Mouse (Mus musculus) megakaryocyte-erythroid progenitor cell, adult 5-6 weeks (primary cell): ENCODE measurements around the gene Sympk. TPM values are rescaled to one million over a fixed set of nuclear protein-coding genes. Genes with fewer than 3 reads are reported as not detected.

Experiments used
- ATAC-seq: replicated peaks from 2 replicates; pipeline ENCODE4 v1.8.0; 2016; ENCODE audit warnings: mild to moderate bottlenecking, inconsistent platforms; ENCODE audit not compliant: severe bottlenecking, poor library complexity, low FRiP score, low TSS enrichment
- total RNA-seq, 2 experiments: library from RNA; stranded (forward) in 1 of 2; stranded (reverse) in 1 of 2; fragments of 200-1000, 215-1000 nt in 1 of 2; fragments of >200 nt in 1 of 2; fragmentation: Nextera tagmentation in 1 of 2; gene quantifications; 2 replicates each; pipeline ENCODE4 v1.2.3; 2014 to 2017

Sympk gene
- total RNA-seq, 2 experiments from 2014 or later: 52.2 to 73.9 TPM

DNA sequence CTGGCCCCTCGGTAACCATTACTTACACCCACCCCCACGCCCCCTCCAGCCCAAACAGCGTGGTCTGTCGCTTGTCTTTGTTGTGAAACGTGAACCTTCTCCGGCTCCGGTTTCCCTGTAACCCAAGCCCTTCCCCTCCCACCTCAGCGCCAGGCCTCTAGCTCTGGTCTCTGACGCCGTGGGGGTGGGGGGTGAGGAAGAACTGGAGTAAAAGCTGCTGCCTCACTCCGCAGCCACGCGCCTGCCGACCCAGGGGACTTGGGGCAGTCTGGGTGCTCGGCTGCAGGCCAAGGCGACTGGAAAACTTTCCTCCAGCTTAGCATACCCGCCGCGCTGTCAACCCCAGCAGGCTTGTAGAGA lies 71.6 kb downstream of the Sympk start:
- ATAC-seq: no peak

DNA sequence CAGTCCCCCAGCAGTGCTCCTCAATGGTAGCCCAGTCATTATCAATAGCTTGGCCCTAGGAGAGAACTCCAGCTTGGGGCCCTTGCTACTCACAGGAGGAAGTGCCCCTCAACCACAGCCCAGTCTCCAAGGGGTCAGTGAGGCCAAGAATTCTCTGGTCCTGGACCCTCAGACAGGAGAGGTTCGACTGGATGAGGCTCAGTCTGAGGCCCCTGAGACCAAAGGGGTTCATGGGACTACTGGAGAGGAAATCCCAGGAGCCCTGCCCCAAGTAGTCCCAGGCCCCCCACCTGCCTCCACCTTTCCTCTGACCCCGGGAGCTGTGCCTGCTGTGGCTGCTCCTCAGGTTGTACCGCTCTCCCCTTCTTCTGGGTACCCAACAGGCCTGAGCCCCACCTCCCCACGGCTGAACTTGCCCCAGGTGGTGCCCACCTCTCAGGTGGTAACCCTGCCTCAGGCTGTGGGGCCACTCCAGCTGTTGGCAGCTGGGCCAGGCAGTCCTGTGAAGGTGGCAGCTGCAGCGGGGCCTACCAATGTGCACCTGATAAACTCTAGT lies 72.3 kb downstream of the Sympk start:
- ATAC-seq: no peak

DNA sequence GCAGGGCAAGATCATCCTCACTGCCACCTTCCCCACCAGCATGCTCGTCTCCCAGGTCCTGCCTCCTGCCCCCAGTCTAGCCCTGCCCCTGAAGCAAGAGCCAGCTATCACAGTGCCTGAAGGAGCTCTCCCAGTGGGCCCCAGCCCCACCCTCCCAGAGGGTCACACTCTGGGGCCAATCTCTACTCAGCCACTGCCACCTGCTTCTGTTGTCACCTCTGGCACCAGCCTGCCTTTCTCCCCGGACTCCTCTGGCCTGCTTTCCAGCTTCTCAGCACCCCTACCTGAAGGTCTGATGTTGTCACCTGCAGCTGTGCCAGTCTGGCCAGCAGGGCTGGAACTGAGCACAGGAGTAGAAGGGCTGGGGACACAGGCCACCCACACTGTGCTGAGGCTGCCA lies 73.0 kb downstream of the Sympk start:
- no peak for ATAC-seq

DNA sequence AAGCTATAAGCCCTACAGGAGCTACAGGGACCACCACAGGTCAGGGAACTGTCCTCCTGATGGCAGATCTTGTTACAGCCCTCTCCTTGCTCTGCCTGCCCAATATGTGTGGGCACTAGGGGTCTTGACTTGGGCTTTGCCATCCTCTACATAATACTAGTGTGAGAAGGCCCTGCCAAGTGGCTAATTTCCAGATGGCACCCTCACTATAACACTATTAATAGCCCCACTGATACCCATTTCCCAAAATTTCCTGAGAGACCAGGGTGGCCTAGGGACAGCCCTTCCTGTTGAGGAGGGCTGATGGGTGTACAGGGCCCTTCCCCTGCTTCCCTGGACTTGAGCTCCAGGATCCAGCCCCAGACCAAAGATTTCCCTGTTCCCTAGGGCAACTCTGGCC lies 73.7 kb downstream of the Sympk start:
- no peak for ATAC-seq

DNA sequence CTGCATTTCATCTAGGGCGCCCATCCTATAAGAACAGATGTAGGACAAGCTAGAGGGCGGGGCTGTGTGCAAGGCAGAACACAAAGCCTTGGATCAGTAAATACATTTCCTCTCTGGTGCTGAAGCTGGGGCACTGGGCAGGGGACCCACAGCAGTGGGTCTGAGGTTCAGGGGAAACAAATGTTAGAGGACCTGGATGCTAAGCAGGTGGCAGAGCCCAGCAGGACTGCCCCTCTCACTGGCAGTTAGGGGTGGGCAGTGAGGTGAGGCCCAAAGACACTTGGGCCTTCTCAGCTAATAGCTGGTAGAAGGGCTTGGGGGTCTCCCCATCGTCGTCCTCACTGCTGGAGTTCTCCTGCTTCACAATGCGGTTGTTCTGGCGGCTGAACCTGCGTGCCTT lies 74.6 kb downstream of the Sympk start:
- no peak for ATAC-seq

DNA sequence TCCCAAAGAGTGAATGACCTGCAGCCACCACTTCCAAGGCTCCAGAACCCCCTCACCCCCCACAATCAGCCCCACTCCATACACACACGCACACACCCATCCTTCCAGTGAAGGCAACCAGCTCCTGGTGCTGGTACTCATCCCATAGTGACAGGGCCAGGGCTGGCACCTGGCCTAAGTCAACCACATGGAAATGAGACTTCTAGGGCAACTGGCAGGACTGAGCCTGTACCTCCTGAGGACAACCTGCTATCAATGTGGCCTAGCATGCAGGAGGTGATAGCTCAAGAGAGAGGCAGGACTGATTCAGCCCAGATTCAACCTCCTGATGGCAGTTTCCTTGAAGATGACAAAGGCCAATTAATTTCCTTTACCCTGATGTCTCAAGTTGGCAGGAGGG lies 76.1 kb downstream of the Sympk start:
- ATAC-seq: no peak

DNA sequence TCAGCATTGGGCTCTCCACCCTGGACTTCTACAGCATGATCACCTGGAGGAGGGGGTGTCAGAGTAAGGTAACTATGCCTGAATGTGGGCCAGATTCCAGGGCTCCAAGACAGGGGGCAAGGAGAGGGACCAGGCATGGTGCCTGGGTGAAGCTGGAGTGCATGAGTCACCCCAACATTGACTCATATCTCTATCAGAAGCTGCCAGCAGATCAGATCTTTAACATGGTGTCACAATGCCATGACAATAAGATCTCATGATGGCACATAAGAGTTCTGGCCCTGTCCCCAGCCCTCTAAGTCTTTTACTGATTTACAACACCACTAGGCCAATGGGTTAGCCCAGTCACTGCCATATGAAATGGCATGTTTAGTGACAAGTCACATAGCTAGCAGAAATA lies 79.6 kb downstream of the Sympk start:
- no peak for ATAC-seq

Other genes starting within 250 kb of the Sympk start
- gene Psg19, start 225.9 kb upstream of the Sympk start, total RNA-seq (2014; fragmentation: Nextera tagmentation): not detected in 2 replicates
- not detected in 2 replicates for gene Psg19, start 225.9 kb upstream of the Sympk start, total RNA-seq (2017)
- not detected in 2 replicates for gene Psg17, start 202.8 kb upstream of the Sympk start, total RNA-seq (2014; fragmentation: Nextera tagmentation)
- gene Psg17, start 202.8 kb upstream of the Sympk start, total RNA-seq (2017): 0.70 and 0.95 TPM in 2 replicates
- gene Mill2, start 184.4 kb upstream of the Sympk start, total RNA-seq (2014; fragmentation: Nextera tagmentation): 1.4 TPM in 1 of 2 replicates, not detected in the other
- gene Mill2, start 184.4 kb upstream of the Sympk start, total RNA-seq (2017): 2.0 TPM in 1 of 2 replicates, not detected in the other
- gene Pglyrp1, start 153.0 kb upstream of the Sympk start, total RNA-seq (2014; fragmentation: Nextera tagmentation): 1.9 and 43.9 TPM in 2 replicates
- 0.61 and 2.2 TPM in 2 replicates for gene Pglyrp1, start 153.0 kb upstream of the Sympk start, total RNA-seq (2017)
- gene Ccdc61, start 114.0 kb upstream of the Sympk start, total RNA-seq (2014; fragmentation: Nextera tagmentation): 23.6 and 42.3 TPM in 2 replicates
- 6.8 and 13.3 TPM in 2 replicates for gene Ccdc61, start 114.0 kb upstream of the Sympk start, total RNA-seq (2017)
- not detected in 2 replicates for gene Nova2, start 98.5 kb upstream of the Sympk start, total RNA-seq (2014; fragmentation: Nextera tagmentation)
- not detected in 2 replicates for gene Nova2, start 98.5 kb upstream of the Sympk start, total RNA-seq (2017)
- gene Nanos2, start 37.0 kb upstream of the Sympk start, total RNA-seq (2014; fragmentation: Nextera tagmentation): not detected in 2 replicates
- not detected in 2 replicates for gene Nanos2, start 37.0 kb upstream of the Sympk start, total RNA-seq (2017)
- gene Mypop, start 33.1 kb upstream of the Sympk start, total RNA-seq (2014; fragmentation: Nextera tagmentation): not detected in 2 replicates
- gene Mypop, start 33.1 kb upstream of the Sympk start, total RNA-seq (2017): 0.23 and 2.0 TPM in 2 replicates
- gene Irf2bp1, start 20.3 kb upstream of the Sympk start, total RNA-seq (2014; fragmentation: Nextera tagmentation): 23.8 TPM in 2 replicates
- 12.3 and 12.7 TPM in 2 replicates for gene Irf2bp1, start 20.3 kb upstream of the Sympk start, total RNA-seq (2017)
- not detected in 2 replicates for gene Foxa3, start 839 bp upstream of the Sympk start, total RNA-seq (2014; fragmentation: Nextera tagmentation)
- gene Foxa3, start 839 bp upstream of the Sympk start, total RNA-seq (2017): not detected in 2 replicates
- gene Rsph6a, start 30.3 kb downstream of the Sympk start, total RNA-seq (2014; fragmentation: Nextera tagmentation): not detected in 2 replicates
- not detected in 2 replicates for gene Rsph6a, start 30.3 kb downstream of the Sympk start, total RNA-seq (2017)
- 28.5 and 29.2 TPM in 2 replicates for gene Dmwd, start 51.9 kb downstream of the Sympk start, total RNA-seq (2014; fragmentation: Nextera tagmentation)
- 7.7 and 10.6 TPM in 2 replicates for gene Dmwd, start 51.9 kb downstream of the Sympk start, total RNA-seq (2017)
- gene Dmpk, start 59.5 kb downstream of the Sympk start, total RNA-seq (2014; fragmentation: Nextera tagmentation): 15.1 and 19.8 TPM in 2 replicates
- gene Dmpk, start 59.5 kb downstream of the Sympk start, total RNA-seq (2017): 3.9 and 7.5 TPM in 2 replicates
- 8.9 and 10.1 TPM in 2 replicates for gene Six5, start 70.2 kb downstream of the Sympk start, total RNA-seq (2014; fragmentation: Nextera tagmentation)
- gene Six5, start 70.2 kb downstream of the Sympk start, total RNA-seq (2017): 2.1 and 2.2 TPM in 2 replicates
- gene Gm4969, start 94.0 kb downstream of the Sympk start, total RNA-seq (2014; fragmentation: Nextera tagmentation): 0.22 and 0.35 TPM in 2 replicates
- 0.65 TPM in 1 of 2 replicates, not detected in the other for gene Gm4969, start 94.0 kb downstream of the Sympk start, total RNA-seq (2017)
- 6.3 and 8.6 TPM in 2 replicates for gene Fbxo46, start 95.5 kb downstream of the Sympk start, total RNA-seq (2014; fragmentation: Nextera tagmentation)
- gene Fbxo46, start 95.5 kb downstream of the Sympk start, total RNA-seq (2017): 6.1 and 7.8 TPM in 2 replicates
- gene Qpctl, start 124.9 kb downstream of the Sympk start, total RNA-seq (2014; fragmentation: Nextera tagmentation): 2.4 and 5.1 TPM in 2 replicates
- 1.1 and 5.5 TPM in 2 replicates for gene Qpctl, start 124.9 kb downstream of the Sympk start, total RNA-seq (2017)
- 146 and 165 TPM in 2 replicates for gene Snrpd2, start 125.3 kb downstream of the Sympk start, total RNA-seq (2014; fragmentation: Nextera tagmentation)
- gene Snrpd2, start 125.3 kb downstream of the Sympk start, total RNA-seq (2017): 80.7 and 93.4 TPM in 2 replicates
- not detected in 2 replicates for gene Gipr, start 141.8 kb downstream of the Sympk start, total RNA-seq (2014; fragmentation: Nextera tagmentation)
- 0.95 TPM in 1 of 2 replicates, not detected in the other for gene Gipr, start 141.8 kb downstream of the Sympk start, total RNA-seq (2017)
- 4.8 and 11.4 TPM in 2 replicates for gene Eml2, start 152.0 kb downstream of the Sympk start, total RNA-seq (2014; fragmentation: Nextera tagmentation)
- gene Eml2, start 152.0 kb downstream of the Sympk start, total RNA-seq (2017): 4.8 and 6.6 TPM in 2 replicates
- 0.64 TPM in 1 of 2 replicates, not detected in the other for gene Gpr4, start 188.2 kb downstream of the Sympk start, total RNA-seq (2014; fragmentation: Nextera tagmentation)
- gene Gpr4, start 188.2 kb downstream of the Sympk start, total RNA-seq (2017): not detected in 2 replicates
- gene Opa3, start 204.0 kb downstream of the Sympk start, total RNA-seq (2014; fragmentation: Nextera tagmentation): 22.3 and 22.6 TPM in 2 replicates
- gene Opa3, start 204.0 kb downstream of the Sympk start, total RNA-seq (2017): 17.1 and 21.2 TPM in 2 replicates
- gene Vasp, start 247.4 kb downstream of the Sympk start, total RNA-seq (2014; fragmentation: Nextera tagmentation): 19.3 and 34.8 TPM in 2 replicates
- gene Vasp, start 247.4 kb downstream of the Sympk start, total RNA-seq (2017): 27.9 and 53.7 TPM in 2 replicates